Mouse (Mus musculus) myocyte (in vitro differentiated cells): Measurements from ENCODE around the gene Pnmal2. TPM values are rescaled to one million over a fixed set of nuclear protein-coding genes. Genes with fewer than 3 reads are reported as not detected.

ENCODE experiments used
- H3K27me3 ChIP-seq: one replicate; pipeline ENCODE4 v1.6.1; 2011; ENCODE audit not compliant: control insufficient read depth, insufficient read depth, insufficient read length
- H3K36me3 ChIP-seq: one replicate; pipeline ENCODE4 v1.6.1; 2011; ENCODE audit not compliant: control insufficient read depth, insufficient read depth
- H3K4me2 ChIP-seq: one replicate; pipeline ENCODE4 v1.6.1; 2011; ENCODE audit warnings: low read depth, control low read depth
- H3K4me3 ChIP-seq: one replicate; pipeline ENCODE4 v1.5.1; 2011; ENCODE audit warnings: mild to moderate bottlenecking, control low read depth, moderate library complexity
- H3K79me2 ChIP-seq: one replicate; pipeline ENCODE4 v1.6.1; 2011; ENCODE audit not compliant: control insufficient read depth, insufficient read depth
- H3ac ChIP-seq: one replicate; pipeline ENCODE4 v1.6.1; 2011; ENCODE audit not compliant: control insufficient read depth, insufficient read length
- CEBPB ChIP-seq: IDR thresholded peaks from 2 replicates; pipeline ENCODE4 v1.6.1; 2011; ENCODE audit warnings: mild to moderate bottlenecking, moderate library complexity; ENCODE audit not compliant: poor library complexity, insufficient read depth, severe bottlenecking
- E2F4 ChIP-seq: IDR thresholded peaks from one replicate; pipeline ENCODE4 v1.6.1; 2011; ENCODE audit warnings: mild to moderate bottlenecking, control low read depth, moderate library complexity; ENCODE audit not compliant: insufficient read depth
- MAX ChIP-seq: IDR thresholded peaks from one replicate; pipeline ENCODE4 v1.6.1; 2011; ENCODE audit warnings: low read depth, mild to moderate bottlenecking, control low read depth
- MYOD1 ChIP-seq, 3 experiments: IDR thresholded peaks; one replicate each; pipeline ENCODE4 v1.6.1; 2011; ENCODE audit warnings: control low read depth in 2 of 3, low read depth in 2 of 3, mild to moderate bottlenecking in 2 of 3, moderate library complexity in 1 of 3; ENCODE audit not compliant: insufficient read length in 2 of 3, control insufficient read depth in 1 of 3
- MYOG ChIP-seq, 3 experiments: IDR thresholded peaks; one replicate each; pipeline ENCODE4 v1.6.1; 2011; ENCODE audit warnings: control low read depth in 2 of 3, low read depth in 2 of 3, mild to moderate bottlenecking in 2 of 3; ENCODE audit not compliant: insufficient read length in 2 of 3, control insufficient read depth in 1 of 3, insufficient read depth in 1 of 3
- POLR2A ChIP-seq: IDR thresholded peaks from one replicate; pipeline ENCODE4 v1.6.1; 2011; ENCODE audit warnings: low read depth, mild to moderate bottlenecking, control low read depth, moderate library complexity; ENCODE audit not compliant: insufficient read length
- POLR2AphosphoS2 ChIP-seq: IDR thresholded peaks from one replicate; pipeline ENCODE4 v1.6.1; 2011; ENCODE audit warnings: low read depth, control low read depth; ENCODE audit not compliant: insufficient read length
- REST ChIP-seq: IDR thresholded peaks from one replicate; pipeline ENCODE4 v1.6.1; 2011; ENCODE audit warnings: mild to moderate bottlenecking, control low read depth, moderate library complexity; ENCODE audit not compliant: insufficient read depth, insufficient read length
- SRF ChIP-seq: IDR thresholded peaks from one replicate; pipeline ENCODE4 v1.6.1; 2011; ENCODE audit warnings: low read depth; ENCODE audit not compliant: control insufficient read depth, insufficient read length
- TCF12 ChIP-seq: IDR thresholded peaks from one replicate; pipeline ENCODE4 v1.6.1; 2011; ENCODE audit warnings: mild to moderate bottlenecking, control low read depth; ENCODE audit not compliant: poor library complexity, insufficient read depth, severe bottlenecking
- TCF3 ChIP-seq: IDR thresholded peaks from one replicate; pipeline ENCODE4 v1.6.1; 2011; ENCODE audit warnings: low read depth, control low read depth; ENCODE audit not compliant: insufficient read length
- USF1 ChIP-seq: IDR thresholded peaks from one replicate; pipeline ENCODE4 v1.6.1; 2011; ENCODE audit warnings: low read depth, mild to moderate bottlenecking, control low read depth, moderate library complexity
- polyA plus RNA-seq: library from polyadenylated mRNA; unstranded; fragments of >200 nt; fragmentation: generic; extraction: Trizol; gene quantifications from one replicate; pipeline ENCODE4 v1.2.1, GENCODE M21; 2012; ENCODE audit warnings: missing spikeins

Pnmal2 gene
- polyA plus RNA-seq, 1 experiment = 44.4 TPM

DNA sequence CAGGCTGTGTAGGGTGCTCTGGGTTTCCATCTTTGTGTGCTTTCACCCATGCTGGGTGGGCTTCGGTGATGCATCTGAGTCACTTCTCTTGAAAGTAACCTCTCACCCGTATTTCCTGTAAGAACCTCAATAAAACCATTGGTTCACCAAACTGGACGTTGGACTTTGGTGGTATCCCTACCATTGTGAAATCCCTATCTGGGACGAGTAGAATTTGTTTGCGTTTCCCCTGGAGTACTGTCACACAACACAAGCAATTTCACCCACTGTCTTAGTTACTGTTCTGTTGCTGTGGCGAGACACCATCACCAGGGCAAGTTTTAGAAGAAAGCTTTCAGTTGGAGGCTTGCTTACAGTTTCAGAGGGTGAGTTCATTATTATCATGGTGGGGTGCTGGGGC is 23.9 kb downstream of the Pnmal2 start:
- Histone ChIP-seq H3K4me3 (no peak overlapping the region), H3K36me3 (no peaks in the 10 kb centered on the region), H3ac (no peak overlapping the region), H3K79me2 (no peaks in the 10 kb centered on the region), H3K4me2 (no peak overlapping the region), H3K27me3 (no peaks in the 10 kb centered on the region)
- no peak for TF ChIP-seq SRF

GRCm38 (mm10) chr7:16971160-16971559 is 26.7 kb downstream of the Pnmal2 start:
- H3K27me3 ChIP-seq = no peaks in the 10 kb centered on the region
- H3K4me2 ChIP-seq = no peak overlapping the region
- no peak for TF ChIP-seq REST
- TF ChIP-seq TCF12 = no peak
- TF ChIP-seq E2F4 = no peak
- TF ChIP-seq TCF3 = no peak
- TF ChIP-seq SRF = no peak
- TF ChIP-seq MAX = no peak
- TF ChIP-seq MYOG (IDR thresholded peaks at IDR 0.05; ENCODE audit: control insufficient read depth in 1 of 3, insufficient read depth in 1 of 3, insufficient read length in 2 of 3, low read depth in 2 of 3) = no peak
- no peak for TF ChIP-seq POLR2A
- no peak overlapping the region for H3K4me3 ChIP-seq
- no peak overlapping the region for H3ac ChIP-seq
- H3K36me3 ChIP-seq = no peaks in the 10 kb centered on the region
- no peaks in the 10 kb centered on the region for H3K79me2 ChIP-seq

DNA sequence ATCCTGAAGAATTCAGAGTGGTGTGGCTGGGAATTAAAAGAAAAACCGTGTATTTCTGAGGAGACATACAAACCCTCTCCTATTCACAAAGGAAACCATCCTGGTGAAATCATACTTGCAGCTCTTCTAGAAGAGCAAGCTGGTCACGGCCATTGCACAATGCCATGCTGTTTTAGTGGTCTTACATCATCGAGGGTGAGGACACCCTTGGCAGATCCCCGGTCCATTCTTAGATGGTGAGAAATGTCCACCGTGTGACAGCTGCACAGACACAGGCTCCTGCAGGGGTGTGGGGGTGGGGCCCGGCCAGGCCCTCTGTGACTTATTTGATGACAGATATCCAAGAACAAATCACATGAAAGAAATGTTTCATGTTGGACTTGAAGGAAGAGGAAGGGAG is 29.5 kb downstream of the Pnmal2 start:
- no peaks in the 10 kb centered on the region for H3K79me2 ChIP-seq
- peak overlapping the region; percentile 37 for H3K4me2 ChIP-seq
- TF ChIP-seq POLR2AphosphoS2 = no peak
- TF ChIP-seq REST = no peak
- TF ChIP-seq CEBPB = peak; percentile 100
- TF ChIP-seq SRF = no peak
- TF ChIP-seq POLR2A = no peak
- peak in 2 of 3 experiments; percentile 87 to 96 for TF ChIP-seq MYOD1 (IDR thresholded peaks at IDR 0.05; ENCODE audit: control insufficient read depth in 1 of 3, insufficient read length in 2 of 3, low read depth in 2 of 3)
- TF ChIP-seq MYOG (IDR thresholded peaks at IDR 0.05; ENCODE audit: control insufficient read depth in 1 of 3, insufficient read depth in 1 of 3, insufficient read length in 2 of 3, low read depth in 2 of 3) = peak; percentile 60 to 94 (median 90)
- no peak for TF ChIP-seq USF1
- TF ChIP-seq E2F4 = no peak
- peak; percentile 54 for TF ChIP-seq MAX
- TF ChIP-seq TCF3 = no peak
- peak; percentile 89 for TF ChIP-seq TCF12
- H3K36me3 ChIP-seq = no peaks in the 10 kb centered on the region
- no peak overlapping the region for H3ac ChIP-seq
- no peaks in the 10 kb centered on the region for H3K27me3 ChIP-seq
- H3K4me3 ChIP-seq = no peak overlapping the region

GRCm38 (mm10) chr7:16976298-16976697 is 31.8 kb downstream of the Pnmal2 start:
- Histone ChIP-seq H3ac (no peak overlapping the region), H3K4me3 (no peak overlapping the region), H3K79me2 (no peaks in the 10 kb centered on the region), H3K36me3 (no peaks in the 10 kb centered on the region), H3K4me2 (no peak overlapping the region), H3K27me3 (no peaks in the 10 kb centered on the region)
- TF ChIP-seq MYOD1 (IDR thresholded peaks at IDR 0.05; ENCODE audit: control insufficient read depth in 1 of 3, insufficient read length in 2 of 3, low read depth in 2 of 3) (no peak), POLR2A (no peak), TCF3 (no peak), TCF12 (no peak), MYOG (IDR thresholded peaks at IDR 0.05; ENCODE audit: control insufficient read depth in 1 of 3, insufficient read depth in 1 of 3, insufficient read length in 2 of 3, low read depth in 2 of 3) (no peak), POLR2AphosphoS2 (no peak), CEBPB (no peak), REST (no peak), SRF (no peak), MAX (no peak), E2F4 (no peak), USF1 (no peak)

GRCm38 (mm10) chr7:16978173-16978572 is 33.7 kb downstream of the Pnmal2 start:
- TF ChIP-seq MYOG (IDR thresholded peaks at IDR 0.05; ENCODE audit: control insufficient read depth in 1 of 3, insufficient read depth in 1 of 3, insufficient read length in 2 of 3, low read depth in 2 of 3) = no peak
- TF ChIP-seq MYOD1 (IDR thresholded peaks at IDR 0.05; ENCODE audit: control insufficient read depth in 1 of 3, insufficient read length in 2 of 3, low read depth in 2 of 3) = no peak
- TF ChIP-seq E2F4 = no peak
- TF ChIP-seq TCF12 = no peak
- TF ChIP-seq SRF = no peak
- no peak for TF ChIP-seq POLR2AphosphoS2
- TF ChIP-seq USF1 = no peak
- no peak for TF ChIP-seq POLR2A
- TF ChIP-seq REST = no peak
- Histone ChIP-seq H3K36me3 (no peaks in the 10 kb centered on the region), H3ac (no peak overlapping the region), H3K79me2 (no peaks in the 10 kb centered on the region), H3K27me3 (no peaks in the 10 kb centered on the region), H3K4me2 (no peak overlapping the region), H3K4me3 (no peak overlapping the region)
